Mouse (Mus musculus) G1E-ER4 (cell line): Measurements from ENCODE around the gene Olfr611. TPM values are rescaled to one million over a fixed set of nuclear protein-coding genes. Genes with fewer than 3 reads are reported as not detected.
"Not testable (repeated sequence)": the region's sequence is repeated elsewhere in the genome, so short reads cannot be mapped to it uniquely, and the experiment has no call there.

Source experiments
- GATA1 ChIP-seq: IDR thresholded peaks from one replicate; pipeline ENCODE4 v1.8.0; 2012; ENCODE audit warnings: low read length, inconsistent platforms
- polyA plus RNA-seq: library from polyadenylated mRNA; stranded (reverse); fragments of >175 nt; gene quantifications from 2 replicates; pipeline ENCODE4 v1.2.3, GENCODE M21; 2012

Olfr611 gene
- not detected in 2 replicates for polyA plus RNA-seq

DNA sequence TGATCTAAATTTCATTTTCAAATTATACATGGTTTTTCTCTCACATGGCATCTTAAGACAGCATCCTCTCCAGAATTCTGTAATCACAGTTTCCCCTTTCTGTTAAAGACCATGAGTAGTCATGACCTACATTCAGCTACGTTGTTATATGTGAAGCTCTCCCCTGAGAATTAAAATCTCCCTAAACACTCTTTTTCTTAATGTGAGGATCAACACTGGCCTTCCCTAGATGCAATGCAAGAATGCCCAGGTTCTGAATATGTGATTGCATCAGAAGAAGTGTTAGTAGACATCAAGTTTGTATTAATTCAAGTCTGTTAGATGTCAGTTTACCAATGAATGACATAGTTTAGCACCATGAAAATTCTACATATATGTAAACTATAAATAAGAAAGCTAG, at the start of gene Olfr611:
TSS of gene Olfr611 (minus strand) at position 101 of the 400 bp plus-strand sequence.
- not testable (repeated sequence) for TF ChIP-seq GATA1

DNA sequence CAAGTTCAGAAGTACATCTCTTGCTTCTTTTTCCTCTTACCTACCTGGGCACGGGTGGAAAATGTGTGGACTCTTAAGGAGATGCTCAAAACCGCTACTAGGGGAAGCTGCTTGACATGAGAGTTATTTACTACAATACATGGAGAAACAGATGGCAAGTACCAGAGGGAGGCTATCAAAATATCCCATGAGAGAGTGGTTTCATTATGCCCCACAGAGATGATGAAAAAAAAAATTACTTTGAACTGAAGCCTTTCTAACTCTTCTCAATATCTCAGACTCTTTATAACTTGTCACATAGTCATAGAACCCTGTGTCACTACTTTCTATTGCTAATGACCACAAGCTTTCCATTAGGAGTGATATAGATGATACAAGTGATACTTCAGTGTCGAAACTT, 48.4 kb upstream of the Olfr611 start, which contains the start of gene Olfr616:
TSS of gene Olfr616 (minus strand) at position 101 of the 400 bp plus-strand sequence.
- TF ChIP-seq GATA1, result no peak

DNA sequence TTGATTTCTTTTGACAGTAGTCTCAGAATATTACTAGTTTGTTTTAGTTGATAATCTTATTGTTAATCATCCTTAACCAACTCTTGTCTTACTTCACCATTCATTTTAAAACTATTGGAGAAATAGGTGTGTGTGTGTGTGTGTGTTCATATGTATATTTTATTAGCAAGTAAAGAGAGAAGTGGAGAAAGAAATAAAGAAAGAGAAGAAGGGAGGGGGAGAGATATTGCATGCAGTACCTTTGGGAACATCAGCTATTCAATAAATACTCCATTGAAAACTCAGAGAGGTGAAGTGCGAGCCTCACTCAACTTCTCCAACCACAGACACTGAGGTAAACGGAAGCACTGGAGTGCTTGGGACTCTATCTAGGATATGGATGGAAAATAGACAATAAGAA, 35.1 kb upstream of the Olfr611 start, which contains the start of gene Olfr615:
TSS of gene Olfr615 (plus strand) at position 301 of the 400 bp plus-strand sequence.
- no peak for TF ChIP-seq GATA1

DNA sequence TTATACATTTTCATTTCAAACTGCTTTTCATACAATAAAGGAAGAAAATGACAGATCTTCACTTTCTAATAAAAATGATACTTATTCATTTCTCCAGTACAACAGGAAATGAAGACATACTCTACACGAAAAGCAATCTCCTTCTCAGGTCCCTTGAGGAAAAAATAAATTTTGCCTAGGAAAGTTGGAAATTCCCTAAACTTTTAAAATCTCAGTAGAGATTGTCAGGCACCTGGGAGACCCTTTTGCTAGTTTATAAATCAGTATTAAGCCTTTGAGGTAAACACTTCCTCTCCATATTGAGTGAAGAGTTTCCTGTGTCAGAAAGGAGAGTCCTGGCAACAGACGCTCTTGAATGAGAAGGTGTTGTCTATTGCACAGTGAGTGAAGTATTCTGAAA, 27.1 kb upstream of the Olfr611 start, which contains the start of gene Olfr613:
TSS of gene Olfr613 (plus strand) at position 301 of the 400 bp plus-strand sequence.
- TF ChIP-seq GATA1, result no peak

DNA sequence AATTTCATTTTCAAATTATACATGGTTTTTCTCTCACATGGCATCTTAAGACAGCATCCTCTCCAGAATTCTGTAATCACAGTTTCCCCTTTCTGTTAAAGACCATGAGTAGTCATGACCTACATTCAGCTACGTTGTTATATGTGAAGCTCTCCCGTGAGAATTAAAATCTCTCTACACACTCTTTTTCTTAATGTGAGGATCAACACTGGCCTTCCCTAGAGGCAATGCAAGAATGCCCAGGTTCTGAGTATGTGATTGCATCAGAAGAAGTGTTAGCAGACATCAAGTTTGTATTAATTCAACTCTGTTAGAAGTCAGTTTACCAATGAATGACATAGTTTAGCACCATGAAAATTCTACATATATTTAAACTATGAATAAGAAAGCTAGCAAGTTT, 22.0 kb upstream of the Olfr611 start, which contains the start of gene Olfr612:
TSS of gene Olfr612 (minus strand) at position 101 of the 400 bp plus-strand sequence.
- TF ChIP-seq GATA1, result not testable (repeated sequence)

DNA sequence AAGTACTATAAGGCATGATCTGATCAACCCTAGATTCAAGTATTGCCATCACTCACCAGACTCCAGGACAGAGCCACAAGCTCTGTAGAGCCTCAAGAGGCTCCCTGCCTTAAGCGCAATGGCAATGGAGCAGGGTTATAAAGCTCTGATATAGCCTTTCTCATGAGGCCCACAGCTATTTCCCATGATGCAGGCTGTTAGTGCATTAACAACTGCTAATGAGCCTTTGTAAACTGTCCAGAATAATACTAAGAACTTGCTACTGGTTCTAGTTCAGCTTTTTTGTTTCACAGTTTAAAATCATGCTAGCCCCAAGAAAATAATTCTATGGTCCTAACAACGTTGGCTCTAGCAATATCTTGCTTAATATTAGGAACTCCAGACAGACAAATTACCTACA, 8.6 kb downstream of the Olfr611 start, which contains the start of gene Olfr610:
TSS of gene Olfr610 (minus strand) at position 101 of the 400 bp plus-strand sequence.
- TF ChIP-seq GATA1, result no peak

DNA sequence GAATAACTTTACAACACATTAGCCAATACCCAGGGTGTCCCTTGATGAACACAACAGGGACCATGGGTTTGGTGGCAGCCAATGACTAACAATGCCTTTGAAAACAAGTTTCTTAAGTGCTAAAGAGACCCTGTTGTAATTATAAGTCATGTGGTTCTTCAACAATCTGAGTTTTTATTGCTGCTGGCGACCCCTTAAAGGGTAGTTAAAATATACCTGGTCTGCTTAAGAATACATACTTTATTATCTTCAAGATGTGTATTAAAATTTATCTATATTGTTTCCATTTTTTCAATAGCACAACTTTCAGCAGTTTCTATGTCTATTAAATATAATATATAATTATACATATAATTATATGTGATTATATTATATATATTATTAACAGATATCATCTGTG, 22.7 kb downstream of the Olfr611 start, which contains the start of gene Olfr609:
TSS of gene Olfr609 (minus strand) at position 101 of the 400 bp plus-strand sequence.
- TF ChIP-seq GATA1, result no peak

DNA sequence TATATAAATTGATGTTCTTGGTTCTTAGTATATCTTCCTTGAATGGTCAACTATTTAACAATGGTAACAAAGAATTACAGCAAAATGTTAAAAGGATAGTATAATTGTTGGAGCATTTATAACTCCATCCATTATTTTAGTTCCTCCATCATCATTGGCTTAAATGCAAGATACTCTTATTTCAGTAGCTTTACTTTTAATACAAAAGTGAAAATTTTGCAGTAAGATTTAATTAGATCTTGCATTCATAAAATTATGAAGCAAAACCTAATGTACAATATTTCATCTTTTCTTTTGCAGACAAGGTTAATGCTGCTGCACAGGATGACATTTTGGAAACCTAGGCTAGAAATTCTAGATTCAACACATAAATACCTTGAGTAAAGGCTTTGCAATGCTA, 51.1 kb downstream of the Olfr611 start, which contains the start of gene Olfr608:
TSS of gene Olfr608 (plus strand) at position 301 of the 400 bp plus-strand sequence.
- TF ChIP-seq GATA1, result no peak

Other genes starting within 250 kb of the Olfr611 start
- gene Olfr596, start 215.2 kb downstream of the Olfr611 start, polyA plus RNA-seq, result not detected in 2 replicates
- gene Olfr597, start 204.5 kb downstream of the Olfr611 start, polyA plus RNA-seq, result not detected in 2 replicates
- gene Olfr598, start 197.3 kb downstream of the Olfr611 start, polyA plus RNA-seq, result not detected in 2 replicates
- not detected in 2 replicates for gene Olfr599, start 184.9 kb downstream of the Olfr611 start, polyA plus RNA-seq
- not detected in 2 replicates for gene Olfr600, start 171.2 kb downstream of the Olfr611 start, polyA plus RNA-seq
- gene Olfr601, start 158.2 kb downstream of the Olfr611 start, polyA plus RNA-seq, result not detected in 2 replicates
- gene Olfr603, start 134.7 kb downstream of the Olfr611 start, polyA plus RNA-seq, result not detected in 2 replicates
- gene Usp17lc, start 105.8 kb downstream of the Olfr611 start, polyA plus RNA-seq, result not detected in 2 replicates
- not detected in 2 replicates for gene Olfr605, start 75.4 kb downstream of the Olfr611 start, polyA plus RNA-seq
- not detected in 2 replicates for gene Olfr606, start 71.8 kb downstream of the Olfr611 start, polyA plus RNA-seq
- not detected in 2 replicates for gene Olfr607, start 56.7 kb downstream of the Olfr611 start, polyA plus RNA-seq
- gene Olfr608, start 51.0 kb downstream of the Olfr611 start, polyA plus RNA-seq, result not detected in 2 replicates
- not detected in 2 replicates for gene Olfr609, start 22.8 kb downstream of the Olfr611 start, polyA plus RNA-seq
- not detected in 2 replicates for gene Olfr610, start 8.7 kb downstream of the Olfr611 start, polyA plus RNA-seq
- gene Olfr612, start 21.9 kb upstream of the Olfr611 start, polyA plus RNA-seq, result not detected in 2 replicates
- not detected in 2 replicates for gene Olfr613, start 27.2 kb upstream of the Olfr611 start, polyA plus RNA-seq
- gene Olfr615, start 35.2 kb upstream of the Olfr611 start, polyA plus RNA-seq, result not detected in 2 replicates
- gene Olfr616, start 48.3 kb upstream of the Olfr611 start, polyA plus RNA-seq, result not detected in 2 replicates
- not detected in 2 replicates for gene Olfr617, start 52.2 kb upstream of the Olfr611 start, polyA plus RNA-seq
- not detected in 2 replicates for gene Olfr618, start 69.3 kb upstream of the Olfr611 start, polyA plus RNA-seq
- gene Olfr619, start 79.7 kb upstream of the Olfr611 start, polyA plus RNA-seq, result not detected in 2 replicates
- not detected in 2 replicates for gene Olfr620, start 91.7 kb upstream of the Olfr611 start, polyA plus RNA-seq
- not detected in 2 replicates for gene Olfr622, start 121.9 kb upstream of the Olfr611 start, polyA plus RNA-seq
- not detected in 2 replicates for gene Olfr623, start 142.9 kb upstream of the Olfr611 start, polyA plus RNA-seq
- gene Olfr624, start 150.3 kb upstream of the Olfr611 start, polyA plus RNA-seq, result not detected in 2 replicates
- gene Olfr625-ps1, start 161.9 kb upstream of the Olfr611 start, polyA plus RNA-seq, result not detected in 2 replicates
- gene Olfr243, start 193.8 kb upstream of the Olfr611 start, polyA plus RNA-seq, result not detected in 2 replicates
- not detected in 2 replicates for gene Olfr628, start 209.5 kb upstream of the Olfr611 start, polyA plus RNA-seq
- not detected in 2 replicates for gene Olfr629, start 224.1 kb upstream of the Olfr611 start, polyA plus RNA-seq
- gene Olfr630, start 236.5 kb upstream of the Olfr611 start, polyA plus RNA-seq, result not detected in 2 replicates